Mouse (Mus musculus) liver, embryonic 15.5 days (tissue): ENCODE results near the gene Gm20388. TPM values are rescaled to one million over a fixed set of nuclear protein-coding genes. Genes with fewer than 3 reads are reported as not detected.

Source experiments
- ATAC-seq: fragments of 200-750 bp; cut with Nextera tagmentation; 2 replicates; pipeline ENCODE4 v1.8.0; 2017; ENCODE audit warnings: moderate number of reproducible peaks, mild to moderate bottlenecking, moderate library complexity; ENCODE audit not compliant: insufficient read depth
- H3K27ac ChIP-seq: fragments of 300-500 bp; sonication (generic); replicated peaks from 2 replicates; pipeline ENCODE4 v1.5.1; 2015; ENCODE audit warnings: mild to moderate bottlenecking, inconsistent platforms
- H3K27me3 ChIP-seq: fragments of 300-500 bp; sonication (generic); 2 replicates; pipeline ENCODE4 v1.6.1; 2015; ENCODE audit warnings: mild to moderate bottlenecking, inconsistent platforms
- H3K36me3 ChIP-seq: fragments of 300-500 bp; sonication (generic); replicated peaks from 2 replicates; pipeline ENCODE4 v1.6.1; 2015; ENCODE audit warnings: moderate library complexity, mild to moderate bottlenecking, inconsistent platforms
- H3K4me1 ChIP-seq: fragments of 300-500 bp; sonication (generic); replicated peaks from 2 replicates; pipeline ENCODE4 v1.6.1; 2015; ENCODE audit warnings: inconsistent platforms
- H3K4me2 ChIP-seq: fragments of 300-500 bp; sonication (generic); 2 replicates; pipeline ENCODE4 v1.6.1; 2015; ENCODE audit warnings: moderate library complexity, mild to moderate bottlenecking, inconsistent platforms
- H3K4me3 ChIP-seq: fragments of 300-500 bp; sonication (generic); replicated peaks from 2 replicates; pipeline ENCODE4 v1.5.1; 2015; ENCODE audit warnings: mild to moderate bottlenecking, inconsistent platforms
- H3K9ac ChIP-seq: fragments of 300-500 bp; sonication (generic); 2 replicates; pipeline ENCODE4 v1.6.1; 2015; ENCODE audit warnings: moderate library complexity, mild to moderate bottlenecking, inconsistent platforms
- H3K9me3 ChIP-seq: fragments of 300-500 bp; sonication (generic); replicated peaks from 2 replicates; pipeline ENCODE4 v1.6.1; 2016; ENCODE audit warnings: inconsistent platforms
- WGBS: fragments of 180-500 bp; shearing (Covaris S2); methylation state at CpG from one replicate; pipeline ENCODE4 v1.1.7; 2015; ENCODE audit warnings: mixed read lengths; ENCODE audit not compliant: insufficient replicate concordance; 5-methylcytosine and 5-hydroxymethylcytosine counted together
- polyA plus RNA-seq: library from polyadenylated mRNA; unstranded; fragments of >200 nt; fragmentation: Nextera tagmentation; extraction: Ambion mirVana; gene quantifications from 2 replicates; pipeline ENCODE4 v1.2.1, GENCODE M21; 2015

Gene Gm20388
- polyA plus RNA-seq, 1 experiment from 2014 or later, result not detected

DNA sequence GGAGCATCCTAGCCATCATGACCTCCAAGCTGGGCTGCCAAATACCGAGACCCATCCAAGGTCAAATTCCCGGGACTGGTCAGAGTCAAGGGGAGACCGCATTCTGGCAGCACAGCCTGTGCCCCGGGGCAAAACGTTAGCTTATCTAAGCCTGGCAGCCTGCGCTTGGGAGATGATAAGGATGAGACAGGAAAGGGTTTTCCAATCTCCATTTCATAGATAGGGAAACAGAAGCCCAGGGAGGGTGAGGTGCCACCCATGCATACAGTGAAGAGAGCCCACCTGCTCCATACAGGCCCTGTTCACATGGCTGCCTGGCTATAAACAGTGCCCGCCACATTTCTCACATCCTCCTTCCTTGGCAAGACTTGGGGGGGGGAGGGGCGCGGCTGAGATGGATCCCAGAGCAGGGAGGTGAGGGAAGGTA is 2755.7 kb downstream of the Gm20388 start:
- H3K9me3 ChIP-seq, result no peaks in the 10 kb centered on the region
- H3K4me3 ChIP-seq, result peak overlapping the region; percentile 28
- H3K27me3 ChIP-seq, result peaks cover 41% of the 10 kb centered on the region
- ATAC-seq, result peak; percentile 86
- H3K9ac ChIP-seq, result 0 out of 2 replicates have a peak overlapping the region, but pooled peaks have one; percentile 8
- H3K4me1 ChIP-seq, result peaks cover 68% of the 10 kb centered on the region
- peak overlapping the region; percentile 53 for H3K27ac ChIP-seq
- 6% methylated on average over 9 of the region's 9 CpGs for WGBS
- H3K4me2 ChIP-seq, result peak overlapping the region; percentile 65
- no peaks in the 10 kb centered on the region for H3K36me3 ChIP-seq

DNA sequence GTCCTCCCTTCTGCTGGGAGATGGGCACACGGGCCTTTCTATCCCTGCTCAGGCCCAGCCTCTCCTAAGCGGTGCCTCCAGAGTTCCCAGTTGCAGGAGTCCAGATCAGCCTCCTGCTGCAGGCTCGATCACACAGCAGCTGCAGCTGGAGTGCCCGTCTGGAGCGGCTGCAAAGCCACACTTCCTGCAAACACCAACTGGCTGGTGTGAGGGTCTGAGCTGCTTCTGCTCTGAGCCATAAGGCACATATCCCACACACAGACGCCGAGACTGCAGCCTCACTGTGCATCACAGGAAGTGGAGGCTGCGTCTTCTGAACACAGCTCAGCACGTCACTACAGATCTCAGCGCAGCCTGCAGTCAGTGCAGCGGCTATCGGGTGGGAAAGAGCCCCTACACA is 2756.2 kb downstream of the Gm20388 start:
- 15% methylated on average over 12 of the region's 12 CpGs for WGBS

DNA sequence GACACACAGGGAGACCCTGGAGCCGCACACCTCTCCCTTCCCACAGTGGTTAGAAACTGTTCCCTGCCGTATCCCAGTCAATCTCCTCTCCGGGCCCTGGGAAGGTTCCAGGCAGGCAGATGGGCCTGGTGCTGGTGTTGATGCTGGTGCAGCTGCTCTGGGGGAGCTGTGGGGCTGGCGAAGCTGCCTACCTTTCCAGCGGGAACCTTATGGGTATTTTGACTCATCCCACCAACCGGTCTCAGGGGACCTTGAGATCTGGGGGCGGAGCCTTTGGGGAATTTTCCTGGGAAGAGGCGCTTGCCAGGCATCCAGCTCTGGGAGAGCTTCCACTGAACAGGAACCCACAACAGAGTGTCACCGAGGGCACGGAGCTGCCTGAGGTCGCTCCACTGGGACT is 2757.2 kb downstream of the Gm20388 start:
- no peaks in the 10 kb centered on the region for H3K9me3 ChIP-seq
- peaks cover 68% of the 10 kb centered on the region for H3K4me1 ChIP-seq
- peaks cover 50% of the 10 kb centered on the region for H3K27me3 ChIP-seq
- no peaks in the 10 kb centered on the region for H3K36me3 ChIP-seq
- no peak overlapping the region for H3K9ac ChIP-seq
- ATAC-seq, result no peak
- WGBS, result 73% methylated on average over 11 of the region's 11 CpGs
- H3K27ac ChIP-seq, result no peak overlapping the region
- H3K4me3 ChIP-seq, result no peak overlapping the region
- H3K4me2 ChIP-seq, result no peak overlapping the region

More for the DNA sequence above, 2756.2 kb downstream of the Gm20388 start:
- Histone ChIP-seq H3K4me2 (peak overlapping the region; percentile 65), H3K4me1 (peaks cover 68% of the 10 kb centered on the region), H3K27ac (peak overlapping the region; percentile 53), H3K4me3 (peak overlapping the region; percentile 28), H3K36me3 (no peaks in the 10 kb centered on the region), H3K9me3 (no peaks in the 10 kb centered on the region), H3K27me3 (peaks cover 45% of the 10 kb centered on the region), H3K9ac (0 out of 2 replicates have a peak overlapping the region, but pooled peaks have one; percentile 8)
- ATAC-seq, result peak; percentile 18; the same call in 1 of the 2 replicates

DNA sequence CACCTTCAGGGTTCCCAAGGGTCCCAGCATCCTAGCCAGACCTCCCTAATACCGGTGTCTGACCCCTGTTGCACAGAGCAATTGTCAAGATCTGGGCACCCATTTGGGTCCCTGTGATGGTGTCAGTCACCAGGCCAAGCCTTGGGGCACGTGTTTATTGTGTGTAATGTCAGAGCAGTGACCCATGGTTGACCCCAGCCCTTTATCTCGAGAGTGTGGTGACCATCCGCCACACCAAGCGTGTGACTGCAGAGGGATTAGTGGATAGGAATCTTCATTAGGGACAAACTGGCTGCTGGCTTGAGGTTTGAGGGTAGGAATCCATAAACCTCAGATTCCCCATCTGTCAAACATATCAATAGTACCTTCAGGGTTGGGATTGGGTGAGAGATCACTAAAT is 2758.7 kb downstream of the Gm20388 start:
- H3K9ac ChIP-seq, result no peak overlapping the region
- H3K4me1 ChIP-seq, result peaks cover 61% of the 10 kb centered on the region
- H3K27ac ChIP-seq, result no peak overlapping the region
- H3K9me3 ChIP-seq, result no peaks in the 10 kb centered on the region
- no peak overlapping the region for H3K4me3 ChIP-seq
- no peak overlapping the region for H3K4me2 ChIP-seq
- peaks cover 57% of the 10 kb centered on the region for H3K27me3 ChIP-seq
- 60% methylated on average over 5 of the region's 5 CpGs for WGBS
- no peaks in the 10 kb centered on the region for H3K36me3 ChIP-seq
- ATAC-seq, result no peak

DNA sequence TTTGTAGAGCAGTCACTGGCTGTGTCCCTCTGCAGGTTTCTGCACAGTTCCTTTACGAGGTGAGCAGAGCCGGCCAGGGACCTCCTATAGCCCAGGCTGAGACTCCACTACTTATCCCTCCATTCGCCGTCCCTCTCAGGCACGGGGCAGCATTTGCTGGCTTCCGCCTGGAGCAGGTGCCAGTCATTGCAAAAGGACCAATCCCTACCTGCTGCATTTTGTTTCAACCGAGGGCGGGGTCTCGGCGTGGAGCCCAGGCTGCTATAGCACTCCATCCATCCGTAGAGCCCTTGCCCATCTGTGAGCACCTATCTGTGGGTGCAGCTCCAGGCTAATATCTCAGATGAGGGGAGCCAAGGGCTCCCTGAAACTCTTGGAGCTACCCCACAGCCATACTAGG is 2759.4 kb downstream of the Gm20388 start:
- Histone ChIP-seq H3K27ac (no peak overlapping the region), H3K4me1 (peaks cover 60% of the 10 kb centered on the region), H3K27me3 (peaks cover 59% of the 10 kb centered on the region), H3K36me3 (no peaks in the 10 kb centered on the region), H3K4me2 (no peak overlapping the region), H3K9ac (no peak overlapping the region), H3K4me3 (no peak overlapping the region), H3K9me3 (no peaks in the 10 kb centered on the region)
- ATAC-seq, result no peak
- WGBS, result 74% methylated on average over 11 of the region's 11 CpGs

DNA sequence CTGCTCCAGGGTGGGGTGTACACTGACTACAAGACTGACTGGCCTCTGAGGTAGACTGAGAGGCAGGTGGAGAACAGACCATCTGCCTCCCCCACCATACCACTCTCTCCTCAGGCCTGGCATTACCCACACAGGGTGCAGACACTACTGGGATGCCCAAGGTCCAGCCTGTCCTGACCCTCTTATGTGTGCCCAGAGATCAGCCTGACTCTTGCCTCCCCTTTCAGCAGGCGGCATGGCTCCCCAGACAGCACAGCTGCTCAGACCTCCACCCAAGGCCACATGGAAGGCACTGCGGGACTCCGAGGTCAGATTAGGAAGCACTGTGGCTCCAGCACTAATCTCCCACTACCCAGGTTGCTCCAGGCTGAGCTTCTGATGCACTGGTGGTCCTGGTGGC is 2760.1 kb downstream of the Gm20388 start:
- H3K4me2 ChIP-seq, result no peak overlapping the region
- WGBS, result 74% methylated on average over 3 of the region's 3 CpGs
- no peaks in the 10 kb centered on the region for H3K9me3 ChIP-seq
- H3K27ac ChIP-seq, result no peak overlapping the region
- H3K4me3 ChIP-seq, result no peak overlapping the region
- no peak overlapping the region for H3K9ac ChIP-seq
- no peaks in the 10 kb centered on the region for H3K36me3 ChIP-seq
- H3K27me3 ChIP-seq, result peaks cover 66% of the 10 kb centered on the region
- ATAC-seq, result no peak
- H3K4me1 ChIP-seq, result peaks cover 59% of the 10 kb centered on the region

DNA sequence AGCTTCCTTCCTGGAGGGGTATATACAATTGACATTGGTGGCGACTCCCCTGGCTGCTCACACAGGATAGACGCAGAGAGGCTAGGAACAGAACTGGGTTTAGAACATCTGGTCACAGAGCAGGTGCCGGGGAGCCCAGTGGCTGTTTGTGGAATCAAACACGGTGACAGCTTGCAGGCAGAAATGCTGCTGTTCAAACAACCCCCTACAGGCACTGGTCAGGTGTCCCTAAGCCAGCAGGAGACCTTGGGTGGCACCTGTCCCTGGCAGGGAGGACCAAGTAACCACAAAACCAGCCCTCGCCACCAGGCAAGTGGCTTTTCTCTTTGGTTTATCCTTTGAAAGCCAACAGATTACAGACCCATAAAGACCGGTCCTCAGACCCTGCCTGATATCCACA is 2761.3 kb downstream of the Gm20388 start:
- WGBS, result 55% methylated on average over 6 of the region's 6 CpGs
- ATAC-seq, result no peak
- Histone ChIP-seq H3K9me3 (no peaks in the 10 kb centered on the region), H3K36me3 (no peaks in the 10 kb centered on the region), H3K27ac (no peak overlapping the region), H3K27me3 (peaks cover 75% of the 10 kb centered on the region), H3K4me1 (peaks cover 59% of the 10 kb centered on the region), H3K4me2 (no peak overlapping the region), H3K4me3 (no peak overlapping the region), H3K9ac (no peak overlapping the region)

DNA sequence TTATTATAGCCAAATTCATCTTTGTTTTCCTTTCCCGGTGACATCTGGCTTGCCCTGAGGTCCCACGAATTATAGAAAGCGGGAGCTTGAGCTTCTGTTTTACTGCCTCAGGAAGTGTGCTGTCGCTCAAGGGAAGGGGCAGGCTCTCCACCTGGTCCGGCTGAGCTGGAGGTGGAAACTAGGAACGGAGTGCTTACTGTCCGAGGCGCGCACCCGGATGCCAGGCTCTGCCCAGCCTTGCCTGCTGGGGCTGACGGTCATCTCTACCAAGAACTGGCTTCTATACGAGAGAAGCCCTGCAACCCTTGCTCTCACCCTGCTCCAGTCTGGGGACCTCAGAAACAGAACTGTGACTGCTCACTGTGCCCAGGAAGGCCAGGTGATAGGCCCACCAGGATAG is 2763.3 kb downstream of the Gm20388 start:
- peaks cover 61% of the 10 kb centered on the region for H3K4me1 ChIP-seq
- ATAC-seq, result no peak
- no peaks in the 10 kb centered on the region for H3K36me3 ChIP-seq

DNA sequence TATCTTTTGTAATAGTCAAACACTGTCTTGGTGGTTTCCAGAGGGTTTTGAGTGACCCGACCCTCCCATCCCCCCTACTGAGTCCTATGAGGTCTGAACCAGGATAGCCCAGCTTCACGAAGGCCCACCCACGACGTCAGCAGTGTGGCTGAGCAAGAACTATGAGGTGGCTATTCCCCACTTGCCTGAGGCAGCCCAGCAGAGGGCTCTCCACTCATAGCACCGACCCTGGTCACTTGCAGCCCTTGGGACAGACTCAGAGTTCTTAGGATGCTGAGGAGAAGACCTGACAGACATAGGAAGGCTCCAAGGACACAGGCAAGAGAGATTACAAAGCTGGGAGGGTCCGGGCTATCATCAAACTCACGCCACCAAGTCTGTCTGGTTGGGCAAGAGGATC is 2764.4 kb downstream of the Gm20388 start:
- 53% methylated on average over 7 of the region's 7 CpGs for WGBS
- Histone ChIP-seq H3K4me1 (peaks cover 68% of the 10 kb centered on the region), H3K9me3 (no peaks in the 10 kb centered on the region), H3K9ac (no peak overlapping the region), H3K27me3 (peaks cover 78% of the 10 kb centered on the region), H3K27ac (no peak overlapping the region), H3K4me3 (no peak overlapping the region), H3K4me2 (no peak overlapping the region), H3K36me3 (no peaks in the 10 kb centered on the region)
- no peak for ATAC-seq

More for the DNA sequence above, 2763.3 kb downstream of the Gm20388 start:
- H3K4me3 ChIP-seq, result no peak overlapping the region
- no peak overlapping the region for H3K4me2 ChIP-seq
- peaks cover 76% of the 10 kb centered on the region for H3K27me3 ChIP-seq
- 84% methylated on average over 12 of the region's 12 CpGs for WGBS
- no peaks in the 10 kb centered on the region for H3K9me3 ChIP-seq
- no peak overlapping the region for H3K27ac ChIP-seq
- no peak overlapping the region for H3K9ac ChIP-seq

DNA sequence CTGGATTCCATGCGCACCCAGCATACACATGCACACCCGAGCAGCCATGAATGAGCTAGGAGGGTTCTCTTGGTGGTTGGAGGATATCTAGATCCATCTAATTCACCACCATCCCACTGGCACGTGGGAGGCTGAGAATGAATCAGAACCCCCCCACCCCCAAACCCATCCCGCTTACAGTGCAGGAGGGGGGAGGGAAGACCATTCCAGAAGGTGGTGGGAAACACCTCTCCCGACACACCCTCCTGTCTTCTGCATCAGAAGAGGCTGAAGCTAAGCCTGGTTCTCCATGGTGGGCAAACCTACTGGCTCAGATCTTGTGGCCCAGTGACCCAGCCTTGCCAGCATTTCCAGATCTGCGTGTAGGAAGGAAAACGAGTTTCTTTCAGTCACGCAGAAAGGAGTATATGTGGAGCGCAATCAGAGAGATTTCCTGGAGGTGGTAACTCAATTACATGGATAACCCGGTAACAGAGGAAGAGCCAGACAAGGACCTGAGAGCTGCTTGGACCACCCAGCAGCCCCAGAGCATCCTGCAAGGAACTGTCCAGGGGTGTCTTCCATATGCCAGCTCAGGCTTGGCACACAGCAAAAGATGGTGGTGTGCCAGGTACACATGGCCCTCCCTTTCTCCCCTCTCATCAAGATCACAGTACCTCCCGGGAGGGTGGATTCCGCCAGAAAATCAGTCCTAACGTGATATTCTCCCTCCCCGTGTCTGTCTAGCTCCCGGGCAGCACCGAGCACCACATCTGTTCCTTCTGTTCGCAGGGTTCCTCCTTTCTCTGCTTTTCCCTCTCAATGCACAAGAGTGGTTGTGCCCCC is 2765.2 kb downstream of the Gm20388 start:
- ATAC-seq, result no peak

DNA sequence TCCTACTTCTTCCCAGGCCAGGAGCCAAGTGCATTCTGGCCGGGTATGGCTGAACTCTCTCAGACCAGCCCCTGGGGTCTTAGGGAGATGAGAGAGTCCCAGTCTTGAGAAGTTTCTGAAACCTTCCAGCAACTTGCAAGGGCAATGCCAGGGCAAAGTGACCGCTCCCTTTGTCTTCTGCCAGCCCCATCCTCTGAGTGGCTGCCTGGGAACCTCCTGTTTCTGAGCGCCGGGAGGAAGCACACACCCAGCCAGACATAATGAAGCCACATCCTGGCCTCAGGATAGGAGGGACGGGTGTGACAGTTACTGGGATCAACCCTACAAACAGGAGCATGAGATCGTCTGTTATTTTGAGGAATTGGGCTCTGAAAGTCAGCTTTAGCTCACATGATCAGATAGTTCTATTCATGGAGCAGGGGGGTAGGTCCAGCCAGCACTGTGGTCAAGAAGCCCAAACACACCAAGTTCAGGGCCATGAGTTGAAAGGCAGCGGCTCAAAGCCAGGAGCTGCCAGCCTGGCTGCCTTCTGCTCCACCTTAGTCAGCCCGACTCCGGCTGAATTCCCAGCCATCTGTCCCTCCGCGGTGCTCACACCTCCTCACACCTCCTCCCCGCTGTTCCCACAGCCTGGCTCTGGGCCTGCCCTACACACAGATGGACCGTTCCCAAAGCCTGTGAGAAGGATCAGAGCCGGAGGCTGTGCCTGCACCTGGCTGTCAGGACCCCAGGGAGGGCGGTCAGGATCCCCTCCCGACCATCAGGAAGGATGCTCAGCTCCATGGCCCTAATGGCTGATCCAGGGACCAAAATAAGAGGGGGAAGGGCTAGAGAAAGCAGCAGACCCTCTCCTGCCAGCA is 2766.2 kb downstream of the Gm20388 start:
- WGBS, result 43% methylated on average over 16 of the region's 16 CpGs

More for the DNA sequence above, 2765.2 kb downstream of the Gm20388 start:
- 76% methylated on average over 17 of the region's 17 CpGs for WGBS
- Histone ChIP-seq H3K4me2 (peak overlapping the region; percentile 100; the same call in 1 of the 2 replicates), H3K9ac (no peak overlapping the region), H3K9me3 (no peaks in the 10 kb centered on the region), H3K36me3 (no peaks in the 10 kb centered on the region), H3K27me3 (peaks cover 78% of the 10 kb centered on the region), H3K4me3 (no peak overlapping the region), H3K4me1 (peaks cover 67% of the 10 kb centered on the region), H3K27ac (no peak overlapping the region)

More for the DNA sequence above, 2766.2 kb downstream of the Gm20388 start:
- Histone ChIP-seq H3K9me3 (no peaks in the 10 kb centered on the region), H3K4me2 (peak overlapping the region; percentile 100), H3K36me3 (no peaks in the 10 kb centered on the region), H3K4me3 (peak overlapping the region; percentile 79), H3K27ac (peak overlapping the region; percentile 90; the same call in 1 of the 2 replicates), H3K9ac (peak overlapping the region; percentile 76), H3K4me1 (peaks cover 72% of the 10 kb centered on the region), H3K27me3 (peaks cover 80% of the 10 kb centered on the region)
- no peak for ATAC-seq
